Mouse (Mus musculus): ENCODE measurements around the gene Trak2. TPM values are rescaled to one million over a fixed set of nuclear protein-coding genes. Genes with fewer than 3 reads are reported as not detected.

The Trak2 gene
- polyA plus RNA-seq, 1 experiment from 2014 or later, result 12.0 TPM

GRCm38 (mm10) chr1:58951841-58952240, 21.4 kb downstream of the Trak2 start:
- peaks cover 15% of the 10 kb centered on the region for H3K4me1 ChIP-seq (replicated peaks)
- H3K4me2 ChIP-seq (replicated peaks), result no peak overlapping the region
- no peak overlapping the region; the same call in 1 of the 2 replicates for H3K27ac ChIP-seq
- no peaks in the 10 kb centered on the region for H3K27me3 ChIP-seq (replicated peaks)
- no peak for ATAC-seq
- no peaks in the 10 kb centered on the region for H3K36me3 ChIP-seq
- H3K9ac ChIP-seq, result no peak overlapping the region
- no peaks in the 10 kb centered on the region for H3K9me3 ChIP-seq
- no peak overlapping the region for H3K4me3 ChIP-seq (replicated peaks)
- WGBS, result 67% methylated on average over 4 of the region's 4 CpGs

GRCm38 (mm10) chr1:58950899-58951648, 22.2 kb downstream of the Trak2 start:
- Histone ChIP-seq H3K36me3 (no peaks in the 10 kb centered on the region), H3K27me3 (replicated peaks) (no peaks in the 10 kb centered on the region), H3K4me3 (replicated peaks) (no peak overlapping the region), H3K9me3 (no peaks in the 10 kb centered on the region), H3K27ac (no peak overlapping the region), H3K4me2 (replicated peaks) (no peak overlapping the region), H3K9ac (no peak overlapping the region), H3K4me1 (replicated peaks) (peaks cover 15% of the 10 kb centered on the region)
- ATAC-seq, result peak; percentile 88
- WGBS, result 9% methylated on average over 8 of the region's 8 CpGs

- no peak for ATAC-seq
- 84% methylated on average over 6 of the region's 6 CpGs for WGBS
- Histone ChIP-seq H3K27ac (no peak overlapping the region), H3K27me3 (replicated peaks) (no peaks in the 10 kb centered on the region), H3K4me1 (replicated peaks) (peaks cover 15% of the 10 kb centered on the region), H3K4me3 (replicated peaks) (no peak overlapping the region), H3K36me3 (no peaks in the 10 kb centered on the region), H3K9me3 (no peaks in the 10 kb centered on the region), H3K4me2 (replicated peaks) (no peak overlapping the region), H3K9ac (no peak overlapping the region)
Observed at GRCm38 (mm10) chr1:58949561-58950106, 23.6 kb downstream of the Trak2 start.

GRCm38 (mm10) chr1:58946718-58947117, 26.5 kb downstream of the Trak2 start:
- 90% methylated on average over 9 of the region's 9 CpGs for WGBS
- Histone ChIP-seq H3K27me3 (replicated peaks) (no peaks in the 10 kb centered on the region), H3K4me2 (replicated peaks) (no peak overlapping the region), H3K4me3 (replicated peaks) (no peak overlapping the region), H3K36me3 (no peaks in the 10 kb centered on the region), H3K27ac (no peak overlapping the region), H3K9ac (no peak overlapping the region), H3K9me3 (no peaks in the 10 kb centered on the region), H3K4me1 (replicated peaks) (peaks cover 7% of the 10 kb centered on the region)
- ATAC-seq, result no peak

GRCm38 (mm10) chr1:58945960-58946670, 27.1 kb downstream of the Trak2 start:
- H3K4me3 ChIP-seq (replicated peaks), result no peak overlapping the region
- no peaks in the 10 kb centered on the region for H3K36me3 ChIP-seq
- no peak overlapping the region for H3K9ac ChIP-seq
- 80% methylated on average over 7 of the region's 7 CpGs for WGBS
- H3K4me2 ChIP-seq (replicated peaks), result no peak overlapping the region
- peaks cover 4% of the 10 kb centered on the region for H3K4me1 ChIP-seq (replicated peaks)
- no peak for ATAC-seq
- H3K9me3 ChIP-seq, result no peaks in the 10 kb centered on the region
- no peaks in the 10 kb centered on the region for H3K27me3 ChIP-seq (replicated peaks)
- no peak overlapping the region for H3K27ac ChIP-seq

GRCm38 (mm10) chr1:58945523-58945922, 27.7 kb downstream of the Trak2 start:
- Histone ChIP-seq H3K36me3 (no peaks in the 10 kb centered on the region), H3K4me3 (replicated peaks) (no peak overlapping the region), H3K9ac (no peak overlapping the region), H3K27me3 (replicated peaks) (no peaks in the 10 kb centered on the region), H3K4me2 (replicated peaks) (no peak overlapping the region), H3K9me3 (no peaks in the 10 kb centered on the region), H3K27ac (no peak overlapping the region), H3K4me1 (replicated peaks) (no peaks in the 10 kb centered on the region)
- no peak for ATAC-seq
- 93% methylated on average over 2 of the region's 2 CpGs for WGBS

- Histone ChIP-seq H3K9me3 (no peaks in the 10 kb centered on the region), H3K9ac (no peak overlapping the region), H3K27ac (no peak overlapping the region), H3K4me3 (replicated peaks) (no peak overlapping the region), H3K36me3 (no peaks in the 10 kb centered on the region), H3K27me3 (replicated peaks) (no peaks in the 10 kb centered on the region), H3K4me1 (replicated peaks) (no peaks in the 10 kb centered on the region), H3K4me2 (replicated peaks) (no peak overlapping the region)
- ATAC-seq, result no peak
- WGBS, result 96% methylated on average over 9 of the region's 9 CpGs
Observed at GRCm38 (mm10) chr1:58937606-58938099, 35.6 kb downstream of the Trak2 start.

- H3K4me3 ChIP-seq (replicated peaks), result no peak overlapping the region
- no peaks in the 10 kb centered on the region for H3K27me3 ChIP-seq (replicated peaks)
- ATAC-seq, result no peak
- no peak overlapping the region for H3K27ac ChIP-seq
- H3K36me3 ChIP-seq, result no peaks in the 10 kb centered on the region
- no peak overlapping the region for H3K4me2 ChIP-seq (replicated peaks)
- no peaks in the 10 kb centered on the region for H3K4me1 ChIP-seq (replicated peaks)
- no peak overlapping the region for H3K9ac ChIP-seq
- WGBS, result 84% methylated on average over 10 of the region's 10 CpGs
- H3K9me3 ChIP-seq, result no peaks in the 10 kb centered on the region
Observed at GRCm38 (mm10) chr1:58936746-58937605, 36.3 kb downstream of the Trak2 start.

- Histone ChIP-seq H3K27me3 (replicated peaks) (no peaks in the 10 kb centered on the region), H3K9ac (no peak overlapping the region), H3K36me3 (peaks cover 5% of the 10 kb centered on the region; the same call in 1 of the 2 replicates), H3K4me1 (replicated peaks) (no peaks in the 10 kb centered on the region), H3K4me2 (replicated peaks) (no peak overlapping the region), H3K9me3 (no peaks in the 10 kb centered on the region), H3K4me3 (replicated peaks) (no peak overlapping the region), H3K27ac (no peak overlapping the region)
- no peak for ATAC-seq
- WGBS, result 92% methylated on average over 5 of the region's 5 CpGs
Observed at GRCm38 (mm10) chr1:58926664-58927063, 46.6 kb downstream of the Trak2 start.

GRCm38 (mm10) chr1:58917566-58917965, 55.7 kb downstream of the Trak2 start:
- no peak overlapping the region for H3K9ac ChIP-seq
- no peak overlapping the region for H3K27ac ChIP-seq
- 73% methylated on average over 6 of the region's 6 CpGs for WGBS
- H3K9me3 ChIP-seq, result no peaks in the 10 kb centered on the region
- no peaks in the 10 kb centered on the region for H3K27me3 ChIP-seq (replicated peaks)
- no peak overlapping the region for H3K4me2 ChIP-seq (replicated peaks)
- peaks cover 14% of the 10 kb centered on the region; the same call in 1 of the 2 replicates for H3K36me3 ChIP-seq
- ATAC-seq, result no peak
- H3K4me1 ChIP-seq (replicated peaks), result no peaks in the 10 kb centered on the region
- no peak overlapping the region for H3K4me3 ChIP-seq (replicated peaks)

- Histone ChIP-seq H3K27ac (no peak overlapping the region), H3K9me3 (no peaks in the 10 kb centered on the region), H3K9ac (no peak overlapping the region), H3K27me3 (replicated peaks) (no peaks in the 10 kb centered on the region), H3K4me2 (replicated peaks) (no peak overlapping the region), H3K4me1 (replicated peaks) (no peaks in the 10 kb centered on the region), H3K36me3 (peaks cover 20% of the 10 kb centered on the region), H3K4me3 (replicated peaks) (no peak overlapping the region)
- 94% methylated on average over 12 of the region's 12 CpGs for WGBS
- no peak for ATAC-seq
Observed at GRCm38 (mm10) chr1:58909636-58910272, 63.5 kb downstream of the Trak2 start.

All from intestine, embryonic 15.5 days (tissue).